Mouse (Mus musculus) hindbrain, embryonic 10.5 days (tissue): ENCODE measurements at regions not wholly inside any gene's neighbourhood (a gene's known extent, or its start where the extent isn't known, plus 50 kb on each side); places are given as distances from the start of the nearest gene placed in this dataset.
"Not testable (repeated sequence)": the region's sequence is repeated elsewhere in the genome, so short reads cannot be mapped to it uniquely, and the experiment has no call there.

ENCODE experiments used
- DNase-seq: peaks from one replicate; pipeline ENCODE4 v3.0.0-alpha.2; 2017; ENCODE audit warnings: low spot score
- H3K27ac ChIP-seq: fragments of 300-500 bp; sonication (generic); 2 replicates; pipeline ENCODE4 v1.5.1; 2016; ENCODE audit warnings: mild to moderate bottlenecking, moderate library complexity
- H3K27me3 ChIP-seq: fragments of 300-500 bp; sonication (generic); 2 replicates; pipeline ENCODE4 v1.6.1; 2016; ENCODE audit warnings: mild to moderate bottlenecking; ENCODE audit not compliant: poor library complexity, insufficient read depth, severe bottlenecking
- H3K36me3 ChIP-seq: fragments of 300-500 bp; sonication (generic); 2 replicates; pipeline ENCODE4 v1.6.1; 2016; ENCODE audit warnings: mild to moderate bottlenecking, moderate library complexity
- H3K4me1 ChIP-seq: fragments of 300-500 bp; sonication (generic); replicated peaks from 2 replicates; pipeline ENCODE4 v1.6.1; 2016; ENCODE audit warnings: mild to moderate bottlenecking
- H3K4me3 ChIP-seq: fragments of 300-500 bp; sonication (generic); 2 replicates; pipeline ENCODE4 v1.5.1; 2016; ENCODE audit warnings: mild to moderate bottlenecking, moderate library complexity
- H3K9me3 ChIP-seq: fragments of 300-500 bp; sonication (generic); 2 replicates; pipeline ENCODE4 v1.6.1; 2016; ENCODE audit warnings: mild to moderate bottlenecking, moderate library complexity
- WGBS: fragments of 180-500 bp; shearing (Covaris S2); methylation state at CpG from one replicate; pipeline ENCODE4 v1.1.7; 2016; 5-methylcytosine and 5-hydroxymethylcytosine counted together

GRCm38 (mm10) chr10:53482919-53483318 lies 103.2 kb upstream of the Cep85l start:
- Histone ChIP-seq H3K27me3 (no peaks in the 10 kb centered on the region), H3K9me3 (no peaks in the 10 kb centered on the region), H3K4me3 (no peak overlapping the region), H3K27ac (no peak overlapping the region), H3K4me1 (no peaks in the 10 kb centered on the region), H3K36me3 (no peaks in the 10 kb centered on the region)
- no peak for DNase-seq
- WGBS: 83% methylated on average over 3 of the region's 3 CpGs

- Histone ChIP-seq H3K4me1 (no peaks in the 10 kb centered on the region), H3K36me3 (no peaks in the 10 kb centered on the region), H3K27me3 (no peaks in the 10 kb centered on the region), H3K9me3 (peaks cover 26% of the 10 kb centered on the region), H3K27ac (no peak overlapping the region), H3K4me3 (no peak overlapping the region)
- DNase-seq: no peak
- 89% methylated on average over 3 of the region's 3 CpGs for WGBS
Observed at GRCm38 (mm10) chr10:53470200-53470599, 90.5 kb upstream of the Cep85l start.

GRCm38 (mm10) chr10:53469611-53470010 lies 89.9 kb upstream of the Cep85l start:
- no peaks in the 10 kb centered on the region for H3K36me3 ChIP-seq
- no peaks in the 10 kb centered on the region for H3K27me3 ChIP-seq
- 89% methylated on average over 1 of the region's 1 CpGs for WGBS
- no peak for DNase-seq
- H3K4me1 ChIP-seq: no peaks in the 10 kb centered on the region
- H3K27ac ChIP-seq: no peak overlapping the region
- peaks cover 26% of the 10 kb centered on the region for H3K9me3 ChIP-seq
- no peak overlapping the region for H3K4me3 ChIP-seq

- no peaks in the 10 kb centered on the region for H3K36me3 ChIP-seq
- no peak overlapping the region for H3K4me3 ChIP-seq
- 90% methylated on average over 3 of the region's 3 CpGs for WGBS
Observed at GRCm38 (mm10) chr10:53468293-53468545, 88.5 kb upstream of the Cep85l start.

GRCm38 (mm10) chr10:53467472-53468292 lies 87.9 kb upstream of the Cep85l start:
- Histone ChIP-seq H3K27ac (no peak overlapping the region), H3K4me3 (no peak overlapping the region), H3K36me3 (no peaks in the 10 kb centered on the region), H3K9me3 (peaks cover 16% of the 10 kb centered on the region), H3K27me3 (no peaks in the 10 kb centered on the region), H3K4me1 (peaks cover 10% of the 10 kb centered on the region)
- 79% methylated on average over 3 of the region's 3 CpGs for WGBS
- DNase-seq: no peak

More at GRCm38 (mm10) chr10:53468293-53468545, 88.5 kb upstream of the Cep85l start:
- Histone ChIP-seq H3K9me3 (peaks cover 20% of the 10 kb centered on the region), H3K27ac (no peak overlapping the region), H3K27me3 (no peaks in the 10 kb centered on the region), H3K4me1 (peaks cover 4% of the 10 kb centered on the region)
- no peak for DNase-seq

GRCm38 (mm10) chr10:53466851-53467250 lies 87.1 kb upstream of the Cep85l start:
- DNase-seq: no peak
- Histone ChIP-seq H3K4me3 (no peak overlapping the region), H3K36me3 (no peaks in the 10 kb centered on the region), H3K4me1 (peaks cover 15% of the 10 kb centered on the region), H3K9me3 (peaks cover 9% of the 10 kb centered on the region), H3K27ac (no peak overlapping the region), H3K27me3 (no peaks in the 10 kb centered on the region)
- 72% methylated on average over 1 of the region's 1 CpGs for WGBS

GRCm38 (mm10) chr10:53466261-53466660 lies 86.5 kb upstream of the Cep85l start:
- no peaks in the 10 kb centered on the region for H3K27me3 ChIP-seq
- no peaks in the 10 kb centered on the region for H3K36me3 ChIP-seq
- no peak overlapping the region for H3K4me3 ChIP-seq
- DNase-seq: no peak
- 90% methylated on average over 6 of the region's 6 CpGs for WGBS
- peaks cover 15% of the 10 kb centered on the region for H3K4me1 ChIP-seq
- no peak overlapping the region for H3K27ac ChIP-seq
- peaks cover 3% of the 10 kb centered on the region for H3K9me3 ChIP-seq

GRCm38 (mm10) chr10:53464581-53464980 lies 84.8 kb upstream of the Cep85l start:
- H3K9me3 ChIP-seq: no peaks in the 10 kb centered on the region
- peaks cover 15% of the 10 kb centered on the region for H3K4me1 ChIP-seq
- H3K36me3 ChIP-seq: no peaks in the 10 kb centered on the region
- DNase-seq: no peak
- no peaks in the 10 kb centered on the region for H3K27me3 ChIP-seq
- no peak overlapping the region for H3K4me3 ChIP-seq
- no peak overlapping the region for H3K27ac ChIP-seq

- WGBS: 53% methylated on average over 6 of the region's 6 CpGs
- DNase-seq: no peak
- no peak overlapping the region for H3K4me3 ChIP-seq
- no peaks in the 10 kb centered on the region for H3K27me3 ChIP-seq
- H3K9me3 ChIP-seq: no peaks in the 10 kb centered on the region
- H3K36me3 ChIP-seq: no peaks in the 10 kb centered on the region
- H3K27ac ChIP-seq: no peak overlapping the region
- peaks cover 15% of the 10 kb centered on the region for H3K4me1 ChIP-seq
Observed at GRCm38 (mm10) chr10:53464006-53464405, 84.3 kb upstream of the Cep85l start.

GRCm38 (mm10) chr10:53463471-53463870 lies 83.7 kb upstream of the Cep85l start:
- H3K27me3 ChIP-seq: no peaks in the 10 kb centered on the region
- H3K4me1 ChIP-seq: peaks cover 15% of the 10 kb centered on the region
- DNase-seq: no peak
- no peak overlapping the region for H3K4me3 ChIP-seq
- H3K27ac ChIP-seq: peak overlapping the region; percentile 42; the same call in 1 of the 2 replicates
- no peaks in the 10 kb centered on the region for H3K9me3 ChIP-seq
- H3K36me3 ChIP-seq: no peaks in the 10 kb centered on the region
- 26% methylated on average over 3 of the region's 3 CpGs for WGBS

- Histone ChIP-seq H3K4me3 (peak overlapping the region; percentile 30), H3K4me1 (peaks cover 15% of the 10 kb centered on the region), H3K27me3 (no peaks in the 10 kb centered on the region), H3K27ac (peak overlapping the region; percentile 73), H3K36me3 (no peaks in the 10 kb centered on the region), H3K9me3 (no peaks in the 10 kb centered on the region)
- 25% methylated on average over 15 of the region's 15 CpGs for WGBS
- DNase-seq: peak; percentile 41
Observed at GRCm38 (mm10) chr10:53462449-53463308, 82.9 kb upstream of the Cep85l start.

GRCm38 (mm10) chr10:53461070-53461781 lies 81.5 kb upstream of the Cep85l start:
- no peak overlapping the region for H3K27ac ChIP-seq
- DNase-seq: no peak
- 81% methylated on average over 7 of the region's 7 CpGs for WGBS
- no peak overlapping the region for H3K4me3 ChIP-seq
- peaks cover 15% of the 10 kb centered on the region for H3K4me1 ChIP-seq
- no peaks in the 10 kb centered on the region for H3K27me3 ChIP-seq
- no peaks in the 10 kb centered on the region for H3K36me3 ChIP-seq
- no peaks in the 10 kb centered on the region for H3K9me3 ChIP-seq

GRCm38 (mm10) chr10:53459706-53460105 lies 80.0 kb upstream of the Cep85l start:
- H3K27ac ChIP-seq, DNase-seq, H3K4me3 ChIP-seq, H3K27me3 ChIP-seq, H3K36me3 ChIP-seq, H3K9me3 ChIP-seq: not testable (repeated sequence)
- H3K4me1 ChIP-seq: peaks cover 15% of the 10 kb centered on the region
- WGBS: 71% methylated on average over 1 of the region's 1 CpGs
